Mouse (Mus musculus) stomach, embryonic 14.5 days (tissue): ENCODE measurements around the gene Gk5. TPM values are rescaled to one million over a fixed set of nuclear protein-coding genes. Genes with fewer than 3 reads are reported as not detected.

Experiments
- ATAC-seq: fragments of 200-750 bp; cut with Nextera tagmentation; 2 replicates; pipeline ENCODE4 v1.8.0; 2017; ENCODE audit warnings: low read depth, moderate TSS enrichment; ENCODE audit not compliant: insufficient number of reproducible peaks, insufficient read depth, low FRiP score
- H3K27ac ChIP-seq: fragments of 300-500 bp; sonication (generic); 2 replicates; pipeline ENCODE4 v1.5.1; 2014; ENCODE audit warnings: mild to moderate bottlenecking, low read length, moderate library complexity, mixed read lengths
- H3K27me3 ChIP-seq: fragments of 300-500 bp; sonication (generic); 2 replicates; pipeline ENCODE4 v1.6.1; 2014; ENCODE audit warnings: low read length, control low read depth, mixed read lengths; ENCODE audit not compliant: control insufficient read depth, insufficient read depth
- H3K36me3 ChIP-seq: fragments of 300-500 bp; sonication (generic); 2 replicates; pipeline ENCODE4 v1.6.1; 2014; ENCODE audit warnings: mild to moderate bottlenecking, control low read depth, low read length, moderate library complexity, mixed read lengths; ENCODE audit not compliant: control insufficient read depth, insufficient read depth
- H3K4me1 ChIP-seq: fragments of 300-500 bp; sonication (generic); 2 replicates; pipeline ENCODE4 v1.6.1; 2014; ENCODE audit warnings: low read length, control low read depth, mixed read lengths; ENCODE audit not compliant: control insufficient read depth, insufficient read depth
- H3K4me2 ChIP-seq: fragments of 300-500 bp; sonication (generic); replicated peaks from 2 replicates; pipeline ENCODE4 v1.6.1; 2014; ENCODE audit warnings: low read depth, low read length, control low read depth
- H3K4me3 ChIP-seq: fragments of 300-500 bp; sonication (generic); 2 replicates; pipeline ENCODE4 v1.5.1; 2014; ENCODE audit warnings: low read depth, low read length, control low read depth
- H3K9ac ChIP-seq: fragments of 300-500 bp; sonication (generic); replicated peaks from 2 replicates; pipeline ENCODE4 v1.6.1; 2014; ENCODE audit warnings: low read depth, mild to moderate bottlenecking, control low read depth, low read length, moderate library complexity, mixed read lengths
- H3K9me3 ChIP-seq: fragments of 300-500 bp; sonication (generic); 2 replicates; pipeline ENCODE4 v1.6.1; 2016; ENCODE audit warnings: low read depth, low read length, control low read depth; ENCODE audit not compliant: control insufficient read depth
- whole genome bisulfite sequencing: fragments of 180-500 bp; shearing (Covaris S2); extraction: QIAGEN DNeasy Blood & Tissue Kit; methylation state at CpG from one replicate; pipeline ENCODE4 v1.1.7; 2014; 5-methylcytosine and 5-hydroxymethylcytosine counted together
- polyA plus RNA-seq: library from polyadenylated mRNA; unstranded; fragments of >200 nt; fragmentation: Nextera tagmentation; extraction: Ambion mirVana; gene quantifications from 2 replicates; pipeline ENCODE4 v1.2.1, GENCODE M21; 2014

The Gk5 gene
- polyA plus RNA-seq, 1 experiment from 2014 or later = 13.5 TPM

GRCm38 (mm10) chr9:96217799-96218198 is 98.6 kb downstream of the Gk5 start:
- Histone ChIP-seq H3K9ac (no peak overlapping the region), H3K27ac (no peak overlapping the region), H3K27me3 (no peaks in the 10 kb centered on the region), H3K4me2 (no peak overlapping the region), H3K4me1 (0 out of 2 replicates have a peak, but pooled peaks cover 2% of the 10 kb centered on the region), H3K36me3 (no peaks in the 10 kb centered on the region), H3K4me3 (no peak overlapping the region), H3K9me3 (no peaks in the 10 kb centered on the region)
- ATAC-seq = no peak

GRCm38 (mm10) chr9:96219114-96219669 is 100.0 kb downstream of the Gk5 start:
- Histone ChIP-seq H3K36me3 (no peaks in the 10 kb centered on the region), H3K4me1 (no peaks in the 10 kb centered on the region), H3K4me2 (no peak overlapping the region), H3K9me3 (no peaks in the 10 kb centered on the region), H3K9ac (no peak overlapping the region), H3K27ac (no peak overlapping the region), H3K4me3 (no peak overlapping the region), H3K27me3 (no peaks in the 10 kb centered on the region)
- no peak for ATAC-seq
- 71% methylated on average over 2 of the region's 2 CpGs for WGBS

- Histone ChIP-seq H3K9ac (no peak overlapping the region), H3K9me3 (no peaks in the 10 kb centered on the region), H3K4me3 (no peak overlapping the region), H3K4me2 (no peak overlapping the region), H3K27me3 (no peaks in the 10 kb centered on the region), H3K36me3 (no peaks in the 10 kb centered on the region), H3K4me1 (no peaks in the 10 kb centered on the region), H3K27ac (no peak overlapping the region)
- ATAC-seq = no peak
These were observed 101.3 kb downstream of the Gk5 start for GRCm38 (mm10) chr9:96220419-96220818.

DNA sequence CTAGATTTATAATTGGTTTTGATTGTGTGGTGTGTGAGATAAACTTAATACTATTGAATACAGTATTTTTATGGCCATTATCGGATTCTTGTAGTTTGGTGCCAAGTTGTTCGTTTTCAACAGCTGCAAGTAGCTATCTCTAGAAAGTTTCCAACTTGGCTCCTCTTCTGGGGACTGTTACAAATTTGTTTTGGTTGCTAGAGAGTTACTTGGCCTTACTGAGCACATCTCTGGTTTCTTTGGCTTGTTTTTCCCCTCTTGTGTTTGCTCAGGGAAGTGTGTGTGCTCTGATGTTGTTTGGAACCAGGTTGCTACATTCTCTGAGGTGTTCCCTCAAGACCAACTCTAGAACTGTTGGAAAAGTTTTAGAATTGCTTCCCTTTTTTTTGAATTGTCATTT is 104.1 kb downstream of the Gk5 start:
- Histone ChIP-seq H3K9ac (no peak overlapping the region), H3K4me1 (no peaks in the 10 kb centered on the region), H3K27ac (no peak overlapping the region), H3K4me3 (no peak overlapping the region), H3K4me2 (no peak overlapping the region), H3K36me3 (no peaks in the 10 kb centered on the region), H3K9me3 (no peaks in the 10 kb centered on the region), H3K27me3 (no peaks in the 10 kb centered on the region)
- no peak for ATAC-seq
- 82% methylated on average over 2 of the region's 2 CpGs for WGBS

GRCm38 (mm10) chr9:96228285-96228684 is 109.1 kb downstream of the Gk5 start:
- no peaks in the 10 kb centered on the region for H3K27me3 ChIP-seq

DNA sequence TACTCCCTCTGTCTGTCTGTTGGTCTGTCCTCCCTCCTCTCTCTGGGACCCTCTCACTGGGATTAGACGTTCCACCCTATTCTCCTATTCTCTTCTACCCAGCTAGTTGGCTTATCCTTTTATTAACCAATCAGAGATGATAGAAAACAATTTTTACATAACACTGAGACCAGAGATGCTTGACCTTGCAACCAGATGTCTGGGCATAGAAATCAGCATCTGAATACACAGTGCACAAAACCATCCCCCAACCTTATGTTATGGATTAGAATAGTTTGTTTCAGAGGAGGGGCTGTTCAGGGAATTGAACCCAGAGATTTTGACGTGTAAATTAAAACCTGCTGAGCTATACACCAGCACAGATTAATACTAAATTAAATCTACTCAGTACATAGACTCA is 111.1 kb downstream of the Gk5 start:
- Histone ChIP-seq H3K4me1 (no peaks in the 10 kb centered on the region), H3K9me3 (no peaks in the 10 kb centered on the region), H3K27me3 (no peaks in the 10 kb centered on the region), H3K36me3 (no peaks in the 10 kb centered on the region), H3K4me3 (no peak overlapping the region), H3K27ac (no peak overlapping the region), H3K4me2 (no peak overlapping the region), H3K9ac (no peak overlapping the region)
- 74% methylated on average over 2 of the region's 2 CpGs for WGBS
- ATAC-seq = no peak

More at GRCm38 (mm10) chr9:96228285-96228684, 109.1 kb downstream of the Gk5 start:
- Histone ChIP-seq H3K4me3 (no peak overlapping the region), H3K9ac (no peak overlapping the region), H3K36me3 (no peaks in the 10 kb centered on the region), H3K9me3 (no peaks in the 10 kb centered on the region), H3K4me2 (no peak overlapping the region), H3K4me1 (no peaks in the 10 kb centered on the region), H3K27ac (no peak overlapping the region)
- no peak for ATAC-seq

Other genes with a start within 250 kb of the Gk5 start
- 27.1 and 30.7 TPM in 2 replicates for gene Xrn1, start 164.6 kb upstream of the Gk5 start, polyA plus RNA-seq
- 60.4 and 61.9 TPM in 2 replicates for gene Tfdp2, start 76.9 kb downstream of the Gk5 start, polyA plus RNA-seq
- gene Atp1b3, start 245.1 kb downstream of the Gk5 start, polyA plus RNA-seq = 160 and 167 TPM in 2 replicates